ENCODE assay signal across 17 mouse cellular contexts in genomic region chr5:20642196-20642595, GRCm38 (mm10).
DNase-seq lines count a peak whose midpoint lies in the region; ATAC-seq and TF ChIP-seq lines count a peak whose summit lies in the region.
"Had no signal": no experiment of that assay in that cellular context is flagged by ENCODE, and none has a peak within 500 bp of the region (broad histone marks: within the 10 kb centered on the region; RNA-seq: fewer than 3 reads in every experiment).

No protein-coding gene starts in this region.

- H3K4me2 ChIP-seq in forebrain, embryonic 15.5 days (replicated peaks): no peak overlapping the region
- H3K4me2 ChIP-seq in forebrain, embryonic 12.5 days: no peak overlapping the region
- H3K4me2 ChIP-seq: embryonic facial prominence, embryonic 15.5 days; heart, embryonic 13.5 days; hindbrain, embryonic 15.5 days; lung, embryonic 15.5 days; midbrain, embryonic 13.5 days had no signal

- TF ChIP-seq CTCF in left cerebral cortex, adult 2 months (IDR thresholded peaks at IDR 0.05): no peak

- intact Hi-C loops in left cerebral cortex, adult 2 months (cut with DNase I): no loop called here
- intact Hi-C loops in gastrocnemius, postnatal 36 days (cut with DNase I): no loop called here

- no peaks in the 10 kb centered on the region for H3K36me3 ChIP-seq in forebrain, embryonic 15.5 days
- no peaks in the 10 kb centered on the region for H3K36me3 ChIP-seq in forebrain, embryonic 12.5 days (replicated peaks)
- H3K36me3 ChIP-seq: embryonic facial prominence, embryonic 15.5 days; heart, embryonic 13.5 days; hindbrain, embryonic 15.5 days; lung, embryonic 15.5 days; midbrain, embryonic 13.5 days had no signal

- DNase-seq in left cerebral cortex, adult 2 months (ENCODE audit: extremely low spot score in 1 of 2, low spot score in 2 of 2): no peak
- DNase-seq in left cerebral cortex, adult 18-20 months (ENCODE audit: low spot score in 2 of 2): no peak
- DNase-seq in Muller cell, postnatal 12 days (ENCODE audit: inconsistent ontology term): peak; percentile 22
- DNase-seq in gastrocnemius, postnatal 36 days: no peak
- DNase-seq: cerebellum, adult 9-11 months; gastrocnemius, adult 2 months; kidney, adult 11 months; thymus, postnatal 4 days had no signal

- no peak for ATAC-seq in forebrain, embryonic 15.5 days (replicated peaks)
- no peak for ATAC-seq in forebrain, embryonic 12.5 days (ENCODE audit: low FRiP score)
- ATAC-seq in megakaryocyte progenitor cell, adult 5-6 weeks (replicated peaks; ENCODE audit: poor library complexity): 0 out of 2 replicates have a peak, but pooled peaks have one; percentile 29
- ATAC-seq: midbrain, embryonic 13.5 days had no signal

- H3K4me1 ChIP-seq in forebrain, embryonic 15.5 days: peaks cover 21% of the 10 kb centered on the region
- no peaks in the 10 kb centered on the region for H3K4me1 ChIP-seq in forebrain, embryonic 12.5 days
- H3K4me1 ChIP-seq: embryonic facial prominence, embryonic 15.5 days; heart, embryonic 13.5 days; lung, embryonic 15.5 days; midbrain, embryonic 13.5 days had no signal

- no peak overlapping the region for H3K4me3 ChIP-seq in forebrain, embryonic 15.5 days
- no peak overlapping the region for H3K4me3 ChIP-seq in forebrain, embryonic 12.5 days (replicated peaks)
- H3K4me3 ChIP-seq in left cerebral cortex, adult 2 months: no peak overlapping the region
- H3K4me3 ChIP-seq: embryonic facial prominence, embryonic 15.5 days; gastrocnemius, adult 2 months; heart, embryonic 13.5 days; hindbrain, embryonic 15.5 days; lung, embryonic 15.5 days; midbrain, embryonic 13.5 days had no signal

- no peak overlapping the region for H3K9ac ChIP-seq in forebrain, embryonic 15.5 days (replicated peaks)
- no peak overlapping the region for H3K9ac ChIP-seq in forebrain, embryonic 12.5 days
- H3K9ac ChIP-seq: embryonic facial prominence, embryonic 15.5 days; heart, embryonic 13.5 days; hindbrain, embryonic 15.5 days; liver, embryonic 14.5 days; lung, embryonic 15.5 days; midbrain, embryonic 13.5 days had no signal

- 24% methylated on average over 7 of the region's 7 CpGs for WGBS in forebrain, embryonic 15.5 days
- WGBS in forebrain, embryonic 12.5 days: 65% methylated on average over 7 of the region's 7 CpGs

- H3K27ac ChIP-seq in forebrain, embryonic 15.5 days (replicated peaks): peak overlapping the region; percentile 1; the same call in 1 of the 2 replicates
- no peak overlapping the region for H3K27ac ChIP-seq in forebrain, embryonic 12.5 days
- H3K27ac ChIP-seq in left cerebral cortex, adult 2 months: peak overlapping the region; percentile 77; the same call in 1 of the 2 replicates
- H3K27ac ChIP-seq: embryonic facial prominence, embryonic 15.5 days; gastrocnemius, adult 2 months; heart, embryonic 13.5 days; liver, embryonic 14.5 days; lung, embryonic 15.5 days; midbrain, embryonic 13.5 days had no signal

- no peaks in the 10 kb centered on the region for H3K27me3 ChIP-seq in forebrain, embryonic 15.5 days
- no peaks in the 10 kb centered on the region for H3K27me3 ChIP-seq in forebrain, embryonic 12.5 days
- H3K27me3 ChIP-seq: embryonic facial prominence, embryonic 15.5 days; hindbrain, embryonic 15.5 days; lung, embryonic 15.5 days; midbrain, embryonic 13.5 days had no signal

- H3K9me3 ChIP-seq in forebrain, embryonic 15.5 days: no peaks in the 10 kb centered on the region
- H3K9me3 ChIP-seq in forebrain, embryonic 12.5 days: no peaks in the 10 kb centered on the region
- H3K9me3 ChIP-seq: embryonic facial prominence, embryonic 15.5 days; heart, embryonic 13.5 days; hindbrain, embryonic 15.5 days; lung, embryonic 15.5 days; midbrain, embryonic 13.5 days had no signal
